Mouse (Mus musculus): Measurements from ENCODE around the gene Nfia.
A peak's percentile ranks its signal among the peaks of the same experiment; 100 is the strongest.

Gene Nfia

DNA sequence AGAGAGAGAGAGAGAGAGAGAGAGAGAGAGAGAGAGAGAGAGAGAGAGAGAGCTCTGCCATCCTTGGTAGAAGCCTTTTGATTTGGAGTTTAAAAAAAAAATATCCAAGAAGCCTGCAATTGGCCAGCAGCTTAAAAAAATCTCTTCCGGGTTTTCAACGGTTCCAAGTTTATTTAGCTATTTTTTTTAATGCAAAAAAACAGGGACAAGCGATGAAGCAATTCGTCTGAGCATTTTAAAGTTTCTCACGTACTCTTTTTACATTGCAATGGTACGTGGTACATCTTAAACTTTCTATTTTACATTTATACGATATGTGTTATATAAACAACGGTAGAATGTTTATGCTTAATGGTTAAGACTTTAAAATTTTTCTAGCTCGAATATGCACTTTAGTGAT lies at the start of gene Nfia:
Gene Nfia (plus strand): TSS at position 94 of the 400 bp plus-strand sequence.
- DNase-seq = no peak

DNA sequence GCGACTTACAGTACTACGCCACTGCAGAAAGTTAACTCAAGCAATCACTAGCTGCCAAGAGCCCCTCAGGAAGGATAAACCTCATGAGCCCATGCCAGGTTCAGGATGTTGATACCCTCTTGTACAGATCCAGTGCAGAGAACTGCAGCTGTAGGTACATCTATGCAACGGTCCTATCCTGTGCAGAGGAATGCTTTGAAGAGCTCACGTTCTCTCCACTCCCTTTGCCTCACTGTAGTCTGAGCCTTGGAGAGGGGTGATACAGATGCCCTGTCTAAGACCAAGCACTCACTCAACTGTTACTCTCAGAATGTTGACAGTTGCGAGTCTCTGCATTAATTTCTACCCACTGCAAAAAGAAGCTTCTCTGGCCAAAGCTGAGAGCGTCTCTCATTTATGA lies 49.2 kb upstream of the Nfia start:
- DNase-seq = no peak

DNA sequence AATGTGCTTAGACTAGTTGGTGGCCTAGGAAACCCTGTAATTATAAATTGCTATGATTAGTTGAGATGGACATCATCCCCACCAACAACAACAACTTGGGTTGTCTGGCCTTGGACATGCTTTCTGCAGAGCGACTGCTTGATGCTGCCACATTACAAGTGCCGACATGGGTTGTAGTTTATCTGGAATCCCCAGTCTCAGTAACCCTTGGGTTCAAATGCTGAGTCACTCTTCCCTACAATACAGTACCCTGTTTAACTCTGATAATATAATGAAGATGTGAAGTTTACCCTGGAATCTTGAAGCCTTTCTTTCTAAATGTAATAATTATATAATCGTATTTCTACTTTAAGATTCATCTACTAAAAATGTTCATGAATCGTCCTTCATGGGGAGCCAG lies 44.0 kb upstream of the Nfia start:
- DNase-seq = no peak

DNA sequence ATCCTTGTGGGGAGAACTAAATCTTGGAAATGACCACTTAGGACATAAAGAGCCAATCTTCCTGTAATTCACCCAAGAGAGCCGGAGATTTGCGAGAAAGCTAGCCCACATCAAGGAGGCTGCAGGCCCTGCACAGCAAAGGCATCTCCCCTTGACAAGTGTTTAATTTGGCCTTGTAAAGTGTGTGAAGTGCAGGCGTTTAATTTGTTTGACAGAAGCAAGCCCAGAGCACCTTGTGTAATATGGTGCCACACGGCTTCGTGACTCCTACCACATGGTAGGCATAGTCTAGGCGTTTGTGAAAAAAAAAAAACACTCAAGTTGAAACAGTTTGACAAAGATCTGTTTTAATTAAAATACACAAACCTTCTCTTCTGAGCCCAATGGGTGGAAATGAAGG lies 42.5 kb upstream of the Nfia start:
- no peak for DNase-seq

DNA sequence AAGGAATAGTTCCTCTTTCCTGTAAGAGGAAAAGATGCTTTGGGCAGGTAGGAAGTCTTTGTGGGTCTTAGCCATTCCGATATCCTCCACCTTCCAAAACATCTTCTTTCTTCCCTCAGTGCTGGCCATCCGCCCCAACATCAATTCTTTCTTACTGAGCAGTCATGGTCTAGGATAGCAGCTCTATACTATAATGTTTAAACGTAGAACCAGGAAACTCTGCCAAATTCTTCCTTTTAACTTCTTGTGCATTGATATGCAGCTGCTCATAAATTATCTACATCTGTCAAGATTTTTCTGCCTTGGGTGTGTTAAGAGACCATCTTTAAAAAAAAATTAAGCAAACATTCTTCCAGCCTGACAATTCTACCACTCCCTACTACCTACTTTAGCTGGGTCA lies 42.1 kb upstream of the Nfia start:
- DNase-seq = no peak

DNA sequence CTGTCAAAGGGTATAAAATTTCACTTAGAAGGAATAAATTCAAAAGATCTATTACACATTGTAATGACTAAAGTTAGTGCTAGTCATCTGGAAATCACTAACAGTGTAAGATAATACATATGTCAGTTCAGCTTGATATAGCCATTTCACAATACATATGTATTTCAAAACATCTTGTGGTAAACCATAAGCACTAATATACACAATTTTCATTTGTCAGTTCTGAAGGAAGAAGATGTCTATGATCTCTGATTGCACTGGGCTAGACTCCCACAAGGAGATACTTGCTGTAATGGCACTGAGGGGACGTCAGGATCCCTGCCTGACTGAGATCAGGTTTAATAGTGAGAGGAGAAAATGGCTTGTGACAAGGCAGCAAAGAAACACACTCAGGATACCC lies 39.1 kb upstream of the Nfia start:
- DNase-seq = no peak

DNA sequence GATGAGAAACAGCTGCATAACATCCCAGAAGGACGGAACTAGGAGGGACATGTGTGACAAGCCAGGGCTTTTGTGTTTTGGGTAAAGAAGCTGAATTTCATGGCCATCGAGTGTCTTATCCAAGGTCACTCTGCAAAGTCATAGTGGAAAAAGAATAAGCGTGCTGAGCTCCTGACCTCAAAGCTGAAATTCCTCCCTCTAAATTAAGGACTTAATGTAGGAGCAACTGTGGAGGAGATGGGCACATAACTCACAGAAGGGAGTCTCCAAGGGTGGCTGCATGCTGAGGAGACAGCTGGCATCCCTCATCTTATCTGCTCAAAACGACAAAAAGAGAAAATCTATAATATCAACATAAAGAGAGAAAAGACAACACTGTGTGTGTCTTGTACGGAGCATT lies 28.6 kb upstream of the Nfia start:
- DNase-seq = no peak

DNA sequence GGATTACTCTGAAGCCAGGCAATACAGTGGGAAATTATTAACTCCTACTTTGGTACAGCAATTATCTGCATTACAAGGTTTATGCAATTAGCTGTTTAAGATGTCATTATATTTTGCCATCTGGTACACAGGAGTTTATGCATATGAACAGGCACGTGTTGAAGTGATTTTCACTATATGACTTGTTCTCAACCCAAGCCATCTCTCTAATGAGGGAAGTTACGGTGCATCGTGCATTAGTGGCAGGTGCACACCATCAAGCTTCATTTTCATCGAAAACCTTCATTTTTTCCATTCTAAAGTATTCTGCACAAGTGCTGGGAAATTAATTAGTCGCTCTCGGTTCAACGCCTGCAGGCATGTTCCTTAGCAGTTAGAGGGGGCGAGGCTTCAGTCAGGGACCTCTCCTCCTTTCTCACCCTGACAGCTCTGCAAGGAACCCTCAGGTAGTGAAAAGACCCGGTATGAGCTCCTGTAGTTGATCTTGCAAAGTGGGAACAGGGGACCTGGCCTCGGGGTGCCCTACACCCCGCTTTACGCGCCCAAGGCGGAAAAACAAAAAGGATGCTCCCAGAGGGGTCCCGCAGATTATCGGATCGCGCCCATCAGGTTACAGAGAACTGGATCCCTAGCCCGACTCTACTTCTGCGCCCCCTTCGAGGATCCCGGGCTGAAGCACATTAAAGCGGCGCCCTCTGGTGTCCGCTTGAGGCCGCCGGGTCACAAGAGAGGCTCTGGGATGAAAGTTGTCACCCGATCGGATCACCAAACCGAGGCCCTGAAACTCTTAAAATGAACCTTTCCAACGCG lies 27.0 kb upstream of the Nfia start:
- DNase-seq = peak; percentile 84

DNA sequence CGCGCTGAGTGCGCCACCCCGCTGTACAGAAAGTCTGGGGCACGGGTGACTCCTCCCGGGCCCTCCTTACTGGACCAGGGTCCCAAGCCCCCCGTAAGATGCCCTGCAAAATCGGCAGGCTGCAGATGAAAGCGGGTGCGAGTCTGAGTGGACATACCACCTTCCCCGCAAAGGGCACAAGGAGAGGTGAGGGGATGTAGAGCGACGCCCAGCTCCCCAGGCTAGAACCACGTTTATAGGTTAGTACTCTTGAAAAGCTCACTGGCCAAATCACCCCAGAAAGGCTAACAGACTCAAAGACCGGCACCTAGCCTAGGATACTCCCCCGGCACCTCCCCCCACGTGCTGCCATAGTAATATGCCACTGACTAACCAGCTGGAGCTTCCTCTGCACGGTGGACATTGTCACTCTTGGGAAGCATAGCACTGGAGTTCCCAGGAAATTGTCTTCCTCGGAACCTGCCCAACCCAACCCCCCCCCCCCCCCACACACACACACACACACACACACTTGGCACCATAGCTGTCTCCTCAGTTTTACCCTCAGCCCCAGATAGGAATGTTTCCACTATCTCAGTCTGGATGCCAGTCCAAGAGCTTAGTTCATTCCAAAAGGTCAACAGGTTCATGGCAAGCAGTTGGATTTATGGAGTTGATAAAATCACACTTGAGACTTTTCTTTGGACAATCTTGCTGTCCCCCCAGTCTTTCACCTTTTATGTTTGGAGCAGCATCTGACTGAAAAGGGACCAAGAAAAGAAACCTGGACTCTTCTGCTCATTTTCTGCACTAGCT lies 26.2 kb upstream of the Nfia start:
- DNase-seq = no peak

DNA sequence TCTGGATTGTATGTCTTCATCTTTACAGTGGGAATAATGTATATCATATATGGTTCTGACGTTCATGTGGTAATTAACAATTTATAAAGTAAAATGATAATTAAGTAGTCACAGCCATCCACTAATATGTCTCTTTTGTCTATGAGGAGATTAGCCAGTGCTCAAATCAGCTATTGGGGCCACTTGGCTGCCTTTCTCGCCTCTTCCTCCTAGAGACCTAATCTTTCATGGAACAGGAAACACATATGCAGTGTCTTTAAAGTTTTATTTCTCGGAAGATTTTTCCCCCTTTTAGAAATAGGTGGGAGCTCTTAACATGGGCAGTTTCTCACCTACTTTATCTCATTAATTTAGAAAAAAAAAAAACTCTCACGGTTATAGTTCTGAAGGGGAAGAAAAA lies 22.1 kb upstream of the Nfia start:
- no peak for DNase-seq

DNA sequence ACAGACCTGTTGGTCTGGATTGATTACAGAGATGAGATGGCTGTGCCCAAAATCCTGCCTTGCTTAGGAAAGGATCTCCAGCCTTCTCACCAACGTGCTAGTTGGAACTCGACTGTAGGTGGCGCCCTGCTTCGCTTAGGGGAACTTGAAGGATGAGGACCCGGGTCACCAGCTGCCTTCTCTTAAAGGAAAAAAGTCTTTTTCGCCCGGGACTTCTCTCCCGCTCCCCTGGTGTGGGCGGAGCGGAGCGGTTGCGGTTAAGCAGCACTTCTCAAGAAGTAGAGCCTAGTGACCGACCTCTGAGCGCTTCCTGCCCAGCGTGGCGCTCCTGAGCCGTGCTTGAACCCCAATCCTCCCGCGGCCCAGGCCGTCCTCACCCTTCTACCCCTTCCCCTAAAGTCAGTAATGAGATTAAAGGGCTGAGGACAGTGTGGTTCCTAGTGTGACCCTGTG lies 21.5 kb upstream of the Nfia start:
- DNase-seq = peak; percentile 92

DNA sequence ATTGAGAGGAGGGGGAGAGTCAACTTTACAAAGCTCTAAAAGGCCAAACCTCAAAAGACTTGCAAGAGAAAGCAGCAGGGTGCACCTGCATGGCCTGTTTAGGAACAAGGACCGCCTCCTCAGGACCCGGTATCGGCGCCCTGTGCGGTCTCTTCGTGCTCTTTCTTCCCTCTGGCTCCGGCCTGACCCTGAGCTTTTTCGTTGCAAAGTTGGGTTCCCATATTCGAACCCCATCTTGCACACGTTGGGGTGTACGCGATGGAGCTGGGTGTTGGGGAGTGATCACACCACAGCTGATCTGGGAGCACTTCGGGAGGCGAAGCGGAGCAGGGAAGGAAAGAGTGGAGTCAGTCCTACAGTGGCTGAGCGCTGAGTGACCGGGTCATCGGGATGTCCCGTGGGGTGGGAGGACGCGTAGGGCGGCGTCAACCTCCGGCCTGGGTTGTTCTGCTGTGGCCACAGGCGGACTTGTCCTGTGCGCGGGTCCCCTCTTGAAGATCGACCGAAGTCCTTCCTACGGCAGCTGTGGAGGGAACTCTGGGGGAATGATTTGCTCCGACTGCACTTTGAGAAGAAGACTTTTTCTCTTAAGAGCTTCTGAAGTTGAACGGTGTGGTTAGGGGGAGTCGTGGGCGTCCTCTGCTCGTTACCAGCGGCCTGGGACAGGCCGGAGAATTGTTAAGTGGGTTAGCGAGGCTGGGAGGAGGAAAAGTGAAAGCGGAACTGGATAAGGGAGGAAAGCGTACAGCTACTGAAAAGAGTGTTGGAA lies 20.9 kb upstream of the Nfia start:
- DNase-seq = peak; percentile 42

DNA sequence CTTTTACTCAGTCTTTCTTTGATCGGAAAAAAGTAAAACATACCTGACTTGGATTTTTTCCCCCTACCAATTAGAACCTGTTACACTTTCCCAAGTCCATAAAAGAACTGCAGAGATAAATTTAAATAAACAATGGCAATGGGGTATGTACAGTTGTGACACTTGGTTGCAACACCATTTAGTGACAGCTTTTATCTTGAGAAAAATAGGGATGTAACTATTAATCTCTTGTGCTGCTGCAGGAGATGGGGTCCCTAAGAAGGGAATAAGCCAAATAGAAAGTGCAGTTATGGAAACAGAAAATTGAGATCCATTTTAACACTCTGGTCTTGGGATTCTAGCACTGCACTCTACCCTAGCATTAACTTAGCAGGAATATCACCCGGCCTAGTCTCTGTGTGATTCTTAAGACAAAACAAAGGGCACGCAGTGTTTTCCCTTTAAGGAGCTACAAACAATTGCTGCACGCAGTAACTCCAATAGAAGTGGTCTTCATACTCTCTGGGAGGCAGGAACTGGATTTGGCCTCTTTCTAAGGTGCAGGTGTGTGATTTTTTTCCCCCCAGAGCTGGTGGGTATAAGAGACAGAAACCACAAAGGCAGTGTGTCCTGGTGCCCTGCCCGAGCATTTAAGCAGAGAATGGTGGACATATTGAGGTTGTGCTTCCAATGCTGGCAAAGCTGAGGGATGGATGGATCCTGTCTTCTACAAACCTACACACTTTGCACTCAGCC lies 20.1 kb upstream of the Nfia start:
- no peak for DNase-seq

DNA sequence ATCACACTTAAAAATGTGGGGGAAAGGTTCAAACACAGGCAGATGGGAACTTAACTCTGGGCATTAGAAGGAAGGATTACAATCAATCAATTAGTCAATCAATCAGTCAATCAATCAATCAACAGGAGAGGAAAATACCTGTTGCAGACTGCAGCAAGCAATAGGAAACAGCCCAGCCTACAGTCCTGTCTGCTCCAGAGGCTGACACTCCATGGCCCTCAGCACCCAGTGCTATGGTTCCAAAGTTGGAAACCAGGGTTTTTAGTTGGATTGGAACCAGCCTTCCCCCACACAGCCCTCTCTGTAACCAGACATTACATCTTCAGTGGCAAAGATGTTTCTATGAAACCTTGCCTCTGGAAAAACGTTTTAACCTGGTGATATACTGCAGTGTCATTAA lies 19.0 kb upstream of the Nfia start:
- no peak for DNase-seq

DNA sequence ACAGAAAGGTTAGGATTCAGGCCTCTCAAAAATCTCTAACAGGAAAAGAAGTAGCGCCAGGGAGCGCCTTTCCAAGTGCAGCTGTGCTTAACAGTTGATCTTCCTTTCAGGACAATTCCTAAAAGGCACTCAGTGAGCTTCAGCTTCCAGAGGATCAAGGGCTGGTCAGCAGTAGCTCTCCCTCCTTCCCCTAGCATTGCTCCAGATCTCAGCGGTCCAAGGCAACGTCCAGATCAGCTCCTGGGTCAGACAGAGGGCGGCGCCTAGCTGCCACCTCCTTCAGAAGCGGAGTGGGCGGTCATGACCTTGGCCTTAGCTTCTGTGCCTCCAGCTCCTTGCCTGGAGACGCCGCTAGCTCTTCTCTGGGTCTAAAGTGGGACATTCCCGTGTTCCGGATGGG lies 18.3 kb upstream of the Nfia start:
- no peak for DNase-seq

DNA sequence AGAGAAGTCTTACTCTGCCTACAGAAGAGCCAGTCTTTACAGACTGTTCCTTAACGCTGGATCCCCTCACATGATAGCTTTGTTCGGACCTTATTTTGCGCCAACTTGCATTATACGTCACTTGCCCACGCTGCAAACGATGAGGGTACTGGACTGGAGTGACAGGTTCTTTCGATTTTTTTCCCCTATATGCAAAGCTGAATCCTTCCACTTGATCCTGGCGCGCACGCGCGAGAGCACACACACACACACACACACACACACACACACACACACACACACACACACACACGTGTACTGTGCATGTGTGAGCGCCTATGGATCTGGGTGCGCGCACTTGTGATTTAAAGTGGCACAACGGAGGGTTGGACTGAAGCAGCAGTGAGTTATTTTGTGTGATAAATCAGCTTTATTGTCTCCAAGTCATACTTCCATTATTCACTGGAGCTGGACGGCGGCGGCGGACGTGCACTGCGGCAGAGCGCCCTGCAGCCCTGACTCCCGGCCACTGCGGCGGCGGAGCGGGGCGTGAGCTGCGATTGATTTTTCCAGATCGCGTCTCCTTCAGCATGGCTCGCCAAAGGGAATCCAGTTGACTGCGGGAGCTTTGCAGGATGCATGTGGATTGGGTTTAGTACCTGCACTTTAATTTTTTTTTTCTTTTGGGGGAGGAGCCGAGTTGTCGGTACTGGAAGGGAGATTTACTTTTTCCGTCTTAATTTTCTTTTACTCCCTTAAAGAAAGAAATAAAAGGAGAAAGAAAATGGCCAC lies 15.1 kb upstream of the Nfia start:
- peak; percentile 38 for DNase-seq

DNA sequence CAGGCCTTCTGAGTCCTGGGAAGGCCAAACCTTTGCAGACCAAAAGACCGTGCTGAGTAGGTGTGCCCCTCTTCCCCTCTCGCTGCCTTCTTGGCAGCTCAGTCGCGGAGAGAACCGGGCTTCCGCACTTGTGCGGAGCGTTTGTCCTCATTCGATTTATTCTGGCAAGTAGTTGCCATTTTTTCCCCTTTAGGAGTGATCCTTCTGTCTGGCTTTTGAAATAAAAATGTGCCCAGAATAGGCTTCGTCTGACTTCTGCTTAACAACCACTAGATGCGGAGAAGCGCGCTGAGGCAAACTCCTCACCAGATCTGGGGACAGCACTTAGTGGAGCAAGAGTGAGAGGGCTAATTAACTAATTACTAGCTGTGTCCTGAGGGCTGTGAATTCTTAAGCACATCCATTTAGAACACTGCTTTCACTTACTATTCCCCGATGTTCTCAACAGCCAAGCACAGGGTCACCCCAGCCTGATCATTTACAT lies 14.5 kb upstream of the Nfia start:
- peak; percentile 29 for DNase-seq

DNA sequence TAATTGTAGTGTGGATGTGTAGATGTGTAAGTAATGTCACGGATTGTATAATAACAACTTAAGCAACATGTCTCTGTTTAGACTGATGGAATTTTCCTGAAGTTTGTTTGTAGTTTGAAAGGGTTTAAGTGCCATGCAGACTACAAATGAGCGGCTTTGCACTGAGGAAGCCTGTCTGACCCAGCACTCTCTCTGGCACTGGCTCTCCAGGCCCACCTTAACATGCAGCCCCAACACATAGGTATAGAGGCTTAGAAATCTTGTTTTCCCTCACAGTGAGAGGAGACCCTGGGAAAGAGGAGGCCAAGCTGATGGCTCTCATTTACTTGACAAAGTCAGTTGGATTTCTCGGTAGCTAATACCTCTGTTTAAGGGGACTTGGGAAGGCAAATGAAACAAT lies 13.9 kb upstream of the Nfia start:
- no peak for DNase-seq

DNA sequence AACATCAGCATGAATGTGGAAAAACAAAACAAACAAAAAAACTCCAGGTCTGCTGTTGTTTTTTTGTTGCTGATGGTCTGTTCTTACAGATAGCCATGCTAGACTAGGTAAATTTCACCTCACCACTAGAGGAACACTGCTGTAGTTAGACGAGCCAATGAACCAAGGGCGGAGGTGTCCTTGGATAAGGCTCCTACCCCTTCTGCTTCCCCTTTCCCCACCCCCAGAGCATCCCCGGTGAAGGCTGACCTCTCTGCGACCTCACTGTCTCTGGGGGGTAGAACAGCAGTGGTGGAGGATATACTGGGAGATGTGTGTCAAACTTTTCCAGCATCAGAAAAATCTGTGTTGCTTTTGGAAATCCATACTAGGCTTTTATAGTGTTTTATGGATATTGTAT lies 7.9 kb upstream of the Nfia start:
- DNase-seq = no peak

DNA sequence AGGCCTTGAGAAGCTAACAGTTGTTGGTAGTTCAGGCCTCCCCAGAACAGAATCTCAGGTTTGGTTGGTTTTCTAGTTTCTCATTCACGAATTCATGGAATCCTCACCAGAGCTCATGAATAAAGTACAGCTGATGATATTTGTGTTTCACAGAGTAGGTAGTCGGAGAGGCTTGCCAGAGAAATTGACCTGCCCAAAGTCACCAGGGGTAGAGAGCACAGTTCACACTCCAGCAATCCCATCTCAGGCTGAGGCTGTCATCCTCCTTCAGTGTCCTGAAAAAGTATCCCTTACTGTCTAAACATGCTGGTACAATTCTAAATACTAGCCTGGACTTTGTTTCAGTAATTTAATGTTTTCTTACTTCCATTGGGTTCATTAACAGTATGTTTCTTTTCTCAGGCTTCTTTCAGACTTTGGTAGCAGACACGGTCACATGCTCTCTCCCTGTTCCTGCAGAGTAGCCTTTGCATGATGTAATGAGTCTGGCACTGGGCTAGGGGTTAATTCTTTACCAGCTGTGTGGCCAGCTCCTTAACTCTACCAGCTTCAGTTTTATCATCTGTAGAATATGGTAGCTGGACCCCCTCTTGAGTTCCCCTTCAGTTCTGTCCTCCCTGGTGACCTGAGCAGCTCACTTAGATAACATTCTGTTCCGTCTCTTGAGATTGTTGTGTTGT lies 7.1 kb upstream of the Nfia start:
- no peak for DNase-seq

DNA sequence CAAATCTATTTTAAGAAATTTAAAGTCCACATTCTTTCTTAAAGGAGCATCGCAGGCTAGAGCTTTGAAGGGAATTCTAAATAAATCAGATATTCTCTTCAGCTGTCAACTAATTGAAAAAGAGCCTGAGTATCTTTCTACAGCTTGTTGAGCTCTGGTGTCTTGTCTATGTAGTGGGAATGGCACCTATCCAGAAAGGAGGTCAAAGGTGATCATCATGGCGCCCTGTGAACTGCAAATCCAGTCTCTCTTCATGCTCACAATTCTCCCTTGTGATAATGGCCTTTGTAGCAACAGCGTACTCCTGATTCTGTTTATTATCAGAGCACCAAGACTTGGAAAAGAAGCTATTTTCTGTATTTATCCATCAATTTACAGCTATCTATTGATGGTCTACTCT lies 6.4 kb upstream of the Nfia start:
- DNase-seq = no peak

Measured in thymus, postnatal 14 days (tissue).